Mouse (Mus musculus) left cerebral cortex, postnatal 14 days (tissue): ENCODE data around the gene St6galnac5. TPM values are rescaled to one million over a fixed set of nuclear protein-coding genes. Genes with fewer than 3 reads are reported as not detected.
A peak's percentile ranks its signal among the peaks of the same experiment; 100 is the strongest.

Experiments used
- DNase-seq, 2 experiments: peaks; one replicate each; pipeline ENCODE4 v3.0.0; 2021 to 2022; ENCODE audit warnings: low spot score in 2 of 2, mixed read lengths in 1 of 2
- intact Hi-C: fragments of 180-260 bp; cut with DNase I; formaldehyde crosslinking; loops from one replicate; pipeline ENCODE4 v1.15.1; 2025
- long read RNA-seq, 2 experiments: library from polyadenylated mRNA; stranded (forward); transcript quantifications; one replicate each; pipeline ENCODE4 v2.0.0; 2021
- total RNA-seq, 2 experiments: library from RNA; stranded (reverse); gene quantifications; 2 replicates each; pipeline ENCODE4 v1.2.3; 2021

The St6galnac5 gene
- 10 to 100 TPM; 32.6 to 48.5 TPM for total RNA-seq
- long read RNA-seq, experiment 1, full-length matches to known transcripts, result 34 of 52 reads
- long read RNA-seq, experiment 1, partial matches to known transcripts, result 8 of 52 reads
- long read RNA-seq, experiment 1, other reads (novel, unspliced or antisense), result 10 of 52 reads
- long read RNA-seq, experiment 2, full-length matches to known transcripts, result 14 of 25 reads
- long read RNA-seq, experiment 2, partial matches to known transcripts, result 5 of 25 reads
- long read RNA-seq, experiment 2, other reads (novel, unspliced or antisense), result 6 of 25 reads

DNA sequence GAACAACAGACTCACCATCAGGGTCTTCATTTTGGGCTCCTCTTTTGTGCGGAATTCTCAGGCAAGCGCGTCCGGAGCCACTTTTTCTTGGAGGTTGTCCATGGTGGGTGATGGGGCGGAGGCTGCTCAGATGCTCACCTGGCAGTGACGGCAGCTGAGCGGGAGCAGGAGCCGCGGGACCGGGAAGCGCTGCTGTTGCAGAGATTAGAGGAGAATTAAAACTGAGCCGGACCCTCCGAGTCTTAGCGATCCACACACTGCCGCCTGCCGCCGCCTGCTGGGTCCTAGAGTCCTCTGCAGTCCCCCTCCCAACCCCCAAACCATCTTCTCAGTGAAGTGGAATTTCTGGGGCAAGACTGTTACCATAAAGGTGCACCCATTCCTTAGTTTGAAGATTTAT is at the start of gene St6galnac5:
TSS of gene St6galnac5 (minus strand) at position 259 of the 400 bp plus-strand sequence.
- intact Hi-C loops, result loop anchor here (5.0 kb wide), 1 partner anchor 270 kb away; no protein-coding TSS in a partner anchor
- DNase-seq, result peak in 1 of 2 experiments; percentile 65

DNA sequence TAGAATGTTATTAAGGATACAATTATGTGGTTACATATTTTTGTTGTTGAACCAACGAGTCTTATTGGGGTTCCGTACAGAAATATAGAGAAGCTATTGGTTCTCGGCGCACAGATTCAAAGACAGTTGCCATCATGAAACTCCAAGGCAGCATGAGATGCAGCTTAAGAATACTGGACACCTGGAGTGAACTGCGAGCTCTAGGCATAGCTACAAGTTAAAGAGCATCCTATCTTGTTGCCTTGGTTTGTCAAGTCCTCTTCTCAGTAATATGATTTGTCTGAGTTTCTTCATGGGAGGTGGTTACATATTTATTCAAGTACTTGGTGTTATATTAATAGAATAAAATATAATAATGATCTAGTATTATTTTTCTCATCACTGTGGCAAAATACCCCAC is 48.7 kb upstream of the St6galnac5 start:
- intact Hi-C loops, result no loop called here

DNA sequence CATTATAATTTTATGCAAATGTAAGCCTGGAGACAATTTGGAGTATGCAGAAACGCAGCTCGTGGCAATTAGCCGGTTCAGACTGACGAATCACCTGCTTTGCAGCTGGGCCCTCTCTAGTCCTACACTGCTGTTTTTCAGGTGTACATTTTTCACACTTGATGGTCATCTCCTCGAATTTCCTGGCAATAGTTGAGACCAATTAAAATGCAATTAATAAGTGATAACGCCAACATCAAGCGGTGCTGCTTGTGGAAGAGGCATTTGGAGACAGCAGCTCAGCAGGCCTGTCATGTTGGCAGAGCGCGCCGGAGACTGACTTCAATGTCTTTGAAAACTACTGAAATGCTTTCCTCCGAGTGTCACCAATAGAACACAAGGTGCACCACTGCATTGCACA is 42.0 kb upstream of the St6galnac5 start:
- intact Hi-C loops, result no loop called here
- DNase-seq, result no peak

More for the DNA sequence above, 48.7 kb upstream of the St6galnac5 start:
- DNase-seq, result no peak

DNA sequence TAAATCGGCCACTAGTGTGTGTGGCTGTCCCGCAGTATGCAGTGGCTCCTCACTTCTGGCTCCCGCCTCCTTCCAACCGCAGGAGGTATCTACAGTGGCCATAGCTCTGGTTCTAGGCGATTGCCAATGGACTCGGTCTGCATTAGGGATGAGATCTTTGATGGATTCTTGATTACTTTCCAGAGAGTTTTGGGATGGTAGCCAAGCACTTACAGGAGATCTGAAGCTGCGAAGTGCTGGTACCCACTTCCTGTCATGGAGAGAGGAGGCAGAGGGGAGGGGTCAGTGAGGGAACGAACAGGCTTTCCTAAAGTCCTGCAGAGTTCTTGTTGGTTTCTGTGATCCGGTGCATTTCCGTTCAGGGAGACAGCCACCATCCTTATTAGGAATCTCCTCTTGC is 36.0 kb upstream of the St6galnac5 start:
- intact Hi-C loops, result no loop called here
- no peak for DNase-seq

DNA sequence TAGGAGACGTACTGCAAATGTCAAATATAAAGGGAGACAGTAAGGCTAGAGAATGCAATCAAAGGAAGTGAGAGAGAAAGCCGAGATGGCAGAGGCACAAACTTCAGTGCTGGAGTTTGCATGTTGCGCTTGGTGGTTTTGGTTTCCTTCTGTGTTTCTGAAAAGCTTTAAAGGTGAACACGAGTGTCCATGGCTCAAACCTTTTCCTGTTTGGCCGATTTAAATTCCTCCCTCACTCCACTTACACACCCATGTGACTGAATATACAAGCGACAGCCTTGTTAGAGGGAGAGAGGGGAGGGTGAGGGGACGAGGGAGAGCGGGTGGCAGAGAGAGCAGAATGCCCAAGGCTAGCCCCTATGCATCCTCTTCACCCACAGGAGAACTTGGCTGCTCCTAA is 34.3 kb upstream of the St6galnac5 start:
- DNase-seq, result no peak
- intact Hi-C loops, result no loop called here

DNA sequence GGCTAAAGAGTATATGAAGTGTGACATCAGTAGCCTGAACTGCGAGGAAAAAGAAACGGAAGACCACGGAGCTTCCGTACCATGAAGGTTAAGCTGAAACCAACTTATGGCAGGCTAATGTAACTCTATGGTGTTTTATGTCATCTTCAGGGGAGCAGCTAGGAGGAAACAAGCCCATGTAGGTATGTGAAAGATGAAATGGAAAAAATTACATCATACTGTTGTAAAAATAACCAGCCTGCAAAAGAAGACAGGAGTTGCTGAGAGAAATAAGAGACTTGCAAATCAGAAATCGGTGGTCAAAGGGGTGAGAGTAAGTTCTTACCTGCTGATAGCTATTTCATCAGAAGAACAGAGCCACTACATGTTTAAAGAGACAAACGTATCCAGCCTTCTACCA is 24.8 kb upstream of the St6galnac5 start:
- intact Hi-C loops, result no loop called here
- no peak for DNase-seq

DNA sequence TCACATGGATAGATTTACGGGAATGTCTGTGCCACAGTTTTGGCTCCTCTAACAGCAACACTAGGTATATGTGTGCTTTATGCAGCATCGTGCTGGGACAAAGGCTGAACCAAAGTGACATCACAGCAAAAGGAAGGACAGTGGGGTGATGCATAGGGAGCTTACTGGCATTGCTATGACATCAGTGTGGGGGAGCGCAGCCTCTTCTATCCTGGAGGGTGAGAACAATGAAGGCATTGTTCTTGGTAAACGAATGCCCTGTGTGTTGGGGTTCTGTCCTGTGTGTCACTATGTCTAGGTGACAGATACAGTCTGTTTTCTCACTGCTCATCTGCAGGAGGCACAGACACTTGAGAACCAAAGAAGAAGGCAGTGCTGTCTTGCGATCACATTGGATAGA is 16.9 kb upstream of the St6galnac5 start:
- no peak for DNase-seq
- intact Hi-C loops, result no loop called here

DNA sequence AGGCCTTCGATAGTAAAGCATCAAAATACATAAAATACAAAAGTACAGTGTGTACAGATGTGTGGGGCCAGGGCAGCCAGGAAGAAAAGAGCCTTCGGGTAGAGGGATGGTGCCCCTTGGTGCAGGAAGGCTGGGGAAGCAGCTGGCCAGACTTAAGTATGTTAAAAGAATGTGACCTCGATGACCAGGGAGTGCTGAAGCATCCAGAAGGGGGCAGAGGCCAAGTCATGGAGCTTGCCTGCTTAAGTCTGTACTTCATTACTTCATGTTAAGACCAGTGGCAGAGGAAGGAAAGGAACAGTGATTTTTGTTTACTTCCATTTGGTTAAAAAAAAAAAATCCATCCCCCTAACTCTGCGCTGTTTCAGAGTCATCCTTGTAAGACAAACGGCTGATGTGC is 16.1 kb upstream of the St6galnac5 start:
- DNase-seq, result no peak
- intact Hi-C loops, result no loop called here

DNA sequence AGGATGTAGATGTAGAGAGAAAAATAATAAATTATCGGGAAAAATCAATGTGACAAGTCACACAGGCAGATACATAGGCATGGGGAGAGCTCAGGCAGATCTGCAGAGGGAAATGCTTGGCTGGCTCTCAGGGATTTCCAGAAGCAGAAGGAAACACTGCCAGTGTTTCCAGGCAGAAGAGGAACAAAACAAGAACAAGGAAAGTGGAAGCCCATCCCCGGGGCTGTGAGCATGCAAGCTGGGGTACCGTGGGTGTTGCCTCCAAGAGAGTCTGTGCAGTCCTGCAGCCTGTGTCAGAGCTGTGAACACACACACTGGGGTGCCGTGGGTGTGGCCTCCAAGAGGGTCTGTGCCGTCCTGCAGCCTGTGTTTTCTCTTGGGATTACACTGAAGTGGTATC is 11.6 kb upstream of the St6galnac5 start:
- intact Hi-C loops, result no loop called here
- DNase-seq, result no peak

DNA sequence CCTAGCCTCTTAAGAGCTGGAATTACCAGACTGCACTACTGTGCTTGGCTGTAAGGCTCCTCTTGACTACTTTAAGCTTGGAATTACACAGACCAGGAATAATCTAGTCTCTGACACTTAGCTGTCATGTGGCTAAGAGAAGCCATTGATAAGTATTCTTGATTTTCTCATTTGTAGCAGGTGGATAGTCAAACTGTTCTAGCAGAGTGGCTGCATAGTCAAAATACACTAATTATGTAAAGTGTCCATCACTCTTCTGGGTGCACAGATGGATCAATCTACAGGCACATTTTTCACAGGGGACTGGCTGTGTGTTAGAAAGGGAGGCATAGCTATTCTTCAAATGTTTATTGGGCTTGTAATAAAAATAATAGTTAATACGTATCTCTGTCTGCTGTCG is 8.7 kb upstream of the St6galnac5 start:
- intact Hi-C loops, result no loop called here
- DNase-seq, result no peak

DNA sequence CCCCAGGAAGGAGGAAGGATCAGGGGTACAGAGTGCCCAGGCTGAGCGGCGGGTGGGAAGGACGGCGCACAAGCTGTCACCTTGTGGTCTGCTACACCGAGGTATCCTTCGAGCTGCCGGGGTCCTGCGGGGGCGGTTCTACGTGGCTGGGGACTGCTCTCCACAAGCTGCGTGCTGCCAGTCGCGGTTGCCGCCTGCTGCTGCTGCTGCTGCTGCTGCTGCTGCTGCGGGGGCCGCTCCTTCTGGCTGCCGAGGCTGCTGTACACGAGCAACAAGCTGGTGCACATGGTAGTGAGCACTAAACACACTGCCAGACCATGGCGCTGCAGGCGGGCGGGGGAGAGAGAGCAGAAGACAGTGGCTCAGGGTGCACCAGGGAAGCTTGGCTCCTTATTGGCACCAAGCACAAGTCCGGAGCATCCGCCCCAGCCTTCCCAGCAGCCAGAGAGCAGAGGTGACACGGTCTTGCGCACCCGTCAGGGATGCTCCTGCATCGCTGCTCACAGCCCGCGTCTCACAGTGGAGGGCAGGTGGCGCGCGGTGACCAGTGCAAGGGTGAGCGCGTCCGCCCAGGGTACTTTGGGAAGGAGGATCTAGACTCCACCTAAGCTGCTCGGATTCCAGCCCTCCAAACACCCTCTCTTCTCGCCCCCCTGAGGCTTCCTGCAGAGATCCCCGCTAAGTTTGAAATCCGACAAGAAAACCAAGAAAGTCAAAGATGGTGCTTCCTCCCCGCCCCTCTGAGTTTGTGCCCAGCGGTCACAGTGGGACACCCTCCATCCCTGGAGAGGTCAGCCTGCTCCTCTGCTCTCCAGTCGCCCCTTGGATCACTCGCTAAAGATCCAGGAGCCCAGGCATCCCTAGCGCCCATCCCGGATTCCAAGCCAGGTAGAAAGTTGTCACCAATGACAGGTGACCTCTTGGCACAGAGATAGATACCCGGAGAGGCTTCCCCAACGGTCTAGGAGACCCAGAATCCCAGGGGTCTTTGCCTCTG is 770 bp downstream of the St6galnac5 start:
- intact Hi-C loops, result loop anchor here (5.0 kb wide), 1 partner anchor 271 kb away; no protein-coding TSS in a partner anchor
- peak; percentile 51 to 72 for DNase-seq

DNA sequence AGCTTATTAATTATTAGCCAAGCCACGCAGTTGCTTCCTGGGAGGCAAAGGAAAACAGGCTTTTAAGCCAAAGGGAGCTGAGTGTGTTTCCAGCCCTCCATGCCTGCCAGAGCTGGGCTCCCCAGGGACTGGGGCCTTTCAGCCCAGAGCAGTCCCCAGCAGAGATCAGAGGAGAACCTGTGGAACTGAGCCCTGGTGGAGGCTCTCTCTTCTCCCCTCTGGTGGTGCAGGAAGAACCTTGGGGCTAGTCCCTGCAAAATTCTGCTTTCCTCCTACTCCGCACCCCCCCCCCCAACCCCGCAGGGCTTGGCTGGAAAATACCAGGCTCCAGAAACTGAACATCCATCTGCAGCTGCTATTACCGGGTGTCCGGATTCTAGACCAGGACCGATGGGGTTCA is 1.6 kb downstream of the St6galnac5 start:
- DNase-seq, result no peak
- intact Hi-C loops, result loop anchor here (5.0 kb wide), 1 partner anchor 272 kb away; no protein-coding TSS in a partner anchor

DNA sequence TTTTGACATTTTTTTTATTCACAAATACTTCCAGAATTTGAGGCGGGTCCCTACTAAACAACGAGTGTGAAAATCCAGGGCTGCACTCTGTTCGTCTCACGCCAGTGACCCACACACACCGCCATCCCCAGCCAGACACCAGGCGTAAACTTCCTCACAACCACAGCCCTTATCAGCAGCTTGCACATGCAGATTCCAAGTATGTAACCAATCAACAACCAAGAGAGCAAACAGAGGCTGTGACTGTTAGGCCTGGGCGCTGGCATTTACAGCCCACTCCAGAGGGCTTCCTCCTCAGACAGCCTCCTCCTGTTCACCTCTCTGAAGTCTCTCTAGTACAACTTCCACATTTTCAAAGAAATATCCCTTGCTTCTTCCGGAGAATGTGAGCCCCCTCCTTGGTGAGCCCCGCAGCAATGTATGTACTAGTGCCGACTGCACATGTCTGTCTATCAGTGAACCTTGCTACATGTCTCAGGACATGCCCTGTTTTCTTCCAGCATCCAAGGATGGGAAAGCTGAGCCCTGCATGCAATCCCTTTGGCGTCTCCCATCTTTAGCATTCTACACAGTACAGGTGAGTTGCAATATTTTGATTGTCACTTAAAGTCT is 2.5 kb downstream of the St6galnac5 start:
- no peak for DNase-seq
- intact Hi-C loops, result loop anchor here (5.0 kb wide), 2 partner anchors 98 to 273 kb away; no protein-coding TSS in a partner anchor

DNA sequence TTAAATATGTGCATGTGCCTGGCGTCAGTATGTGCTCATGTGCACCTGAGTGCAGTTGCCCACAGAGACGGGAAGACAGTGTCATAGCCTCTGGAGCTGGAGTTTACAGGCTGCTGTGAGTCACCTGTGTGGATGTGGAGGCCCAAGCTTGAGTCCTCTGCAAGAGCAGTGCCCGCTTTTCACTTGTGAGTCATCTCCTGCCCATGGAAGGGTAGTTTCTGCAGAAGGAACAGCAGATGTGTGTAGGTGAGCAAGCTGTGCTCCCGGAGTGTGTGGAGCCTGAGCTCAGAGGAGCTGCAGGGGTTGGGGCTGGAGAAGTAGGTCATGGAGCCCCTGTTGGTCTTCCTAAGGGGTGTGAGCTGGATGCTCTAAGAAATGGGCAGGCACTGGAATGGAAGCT is 10.7 kb downstream of the St6galnac5 start:
- DNase-seq, result peak; percentile 44 to 51
- intact Hi-C loops, result no loop called here

DNA sequence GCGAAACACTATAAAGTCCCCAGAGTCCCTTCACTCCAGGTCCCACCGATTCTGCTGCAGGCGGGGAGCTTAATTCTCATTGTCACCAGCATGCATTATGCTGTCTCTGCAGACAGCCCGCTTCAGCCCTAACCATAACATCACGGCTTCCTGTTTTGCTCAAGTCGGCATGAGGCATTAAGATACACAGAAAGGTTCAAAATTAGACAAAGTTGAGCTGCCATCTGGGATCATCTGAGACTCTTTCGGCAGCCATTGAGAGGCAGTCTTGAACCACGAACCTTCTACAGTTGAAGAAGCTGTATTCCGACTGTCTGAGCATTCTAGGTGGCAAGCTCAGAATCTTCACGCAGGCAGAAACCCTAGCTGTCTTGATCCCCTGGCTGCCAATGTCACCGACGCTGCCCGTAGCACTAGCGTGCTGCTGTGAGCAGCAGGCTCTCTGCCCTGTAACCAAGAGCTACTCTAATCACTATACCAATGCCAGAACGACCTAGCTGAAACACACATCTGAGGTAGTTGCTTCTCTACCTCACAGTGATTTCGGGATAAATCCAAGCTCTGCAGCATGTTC is 12.2 kb downstream of the St6galnac5 start:
- peak in 1 of 2 experiments; percentile 41 for DNase-seq
- intact Hi-C loops, result loop anchor here (10.0 kb wide), 3 partner anchors 185 to 685 kb away; no protein-coding TSS in a partner anchor

DNA sequence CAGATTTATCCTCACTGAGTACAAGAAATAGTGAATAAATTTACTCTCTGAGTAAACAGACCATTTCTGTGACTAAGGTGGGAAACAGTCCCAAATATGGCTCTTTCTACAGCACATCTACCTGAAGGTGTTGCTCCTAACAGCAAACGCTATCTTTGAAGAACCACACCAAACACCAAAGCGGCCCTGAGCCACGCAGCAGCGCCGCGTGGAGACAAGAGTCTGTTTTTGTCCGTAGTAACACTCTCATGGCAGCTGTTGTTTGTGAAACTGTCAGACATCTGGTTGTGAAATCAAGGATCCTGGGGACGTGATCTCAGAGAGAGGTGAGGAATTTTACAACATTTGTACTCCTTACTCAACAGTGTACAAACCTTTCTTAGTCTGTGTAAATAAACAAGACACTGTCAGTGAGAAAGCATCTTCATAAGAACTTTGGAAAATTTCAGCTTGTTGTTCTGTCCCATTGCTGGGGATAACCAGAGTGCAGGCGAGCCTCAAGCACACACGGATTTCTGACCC is 20.1 kb downstream of the St6galnac5 start:
- intact Hi-C loops, result loop anchor here (10.0 kb wide), 3 partner anchors 177 to 693 kb away; no protein-coding TSS in a partner anchor
- DNase-seq, result no peak

DNA sequence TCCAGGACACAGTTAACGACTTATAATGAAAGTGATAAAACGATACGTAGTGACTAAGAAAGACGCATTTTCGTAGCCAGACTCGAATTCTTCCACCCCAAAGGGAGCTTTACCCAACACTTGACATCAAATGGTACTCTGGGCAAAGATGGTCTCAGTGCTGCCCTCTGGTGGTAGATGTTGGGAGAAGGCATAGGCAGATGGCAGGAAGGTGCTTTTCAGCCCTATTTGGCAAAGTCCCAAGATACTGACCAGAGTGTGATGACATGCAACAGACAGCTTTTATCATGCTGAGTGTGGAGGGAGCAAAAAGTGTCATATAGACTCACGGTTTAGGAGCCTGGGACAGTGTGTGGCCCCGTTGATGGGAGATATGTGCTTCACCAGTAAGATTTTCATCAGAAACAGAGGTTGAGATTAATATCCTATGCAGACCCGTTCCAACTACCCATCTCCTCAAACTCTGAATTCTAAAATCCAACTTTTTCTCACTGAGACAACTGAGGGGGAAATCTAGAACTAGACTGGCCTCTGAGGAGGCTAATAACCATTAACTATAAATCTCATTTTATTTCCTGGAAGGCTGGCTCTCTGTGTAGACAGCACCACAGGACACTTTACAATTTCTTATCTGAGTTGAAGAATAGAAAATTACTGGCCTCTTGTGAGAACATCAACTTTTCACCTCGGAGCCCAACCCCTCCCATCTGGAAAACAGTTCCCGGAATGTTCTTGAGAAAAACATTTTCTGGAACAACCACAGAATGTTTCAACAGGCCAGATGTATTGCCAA is 23.5 kb downstream of the St6galnac5 start:
- intact Hi-C loops, result no loop called here
- DNase-seq, result peak; percentile 60 to 66

DNA sequence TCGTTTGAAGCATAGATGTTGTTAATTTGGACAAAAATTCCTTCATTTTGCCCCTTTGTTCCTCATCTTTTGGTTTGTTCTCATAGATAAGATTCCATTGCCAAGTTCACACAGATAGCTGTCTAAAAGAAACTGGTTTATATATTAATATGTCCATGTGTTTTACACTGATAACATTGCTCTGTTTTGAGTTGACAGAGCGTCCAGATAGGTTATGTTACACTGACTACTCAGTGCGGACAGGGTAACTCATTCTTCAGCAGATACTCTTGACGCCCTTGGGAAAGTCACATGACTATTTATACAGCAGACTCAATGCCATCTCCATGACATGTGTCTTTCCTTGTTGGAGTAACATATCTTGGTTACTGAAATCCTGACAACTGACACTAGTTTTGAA is 25.3 kb downstream of the St6galnac5 start:
- intact Hi-C loops, result no loop called here
- no peak for DNase-seq
